Mouse (Mus musculus): ENCODE data around the gene Vmn1r45. TPM values are rescaled to one million over a fixed set of nuclear protein-coding genes. Genes with fewer than 3 reads are reported as not detected.

Vmn1r45 gene
- polyA plus RNA-seq, 1 experiment from 2014 or later = not detected

Other genes starting within 250 kb of the Vmn1r45 start
- not detected in 2 replicates for gene Vmn1r40, start 233.1 kb downstream of the Vmn1r45 start, polyA plus RNA-seq (2014; fragmentation: Nextera tagmentation; extraction: Ambion mirVana)
- gene Vmn1r41, start 199.8 kb downstream of the Vmn1r45 start, polyA plus RNA-seq (2014; fragmentation: Nextera tagmentation; extraction: Ambion mirVana) = not detected in 2 replicates
- gene Vmn1r42, start 64.2 kb downstream of the Vmn1r45 start, polyA plus RNA-seq (2014; fragmentation: Nextera tagmentation; extraction: Ambion mirVana) = not detected in 2 replicates
- not detected in 2 replicates for gene Vmn1r43, start 64.2 kb downstream of the Vmn1r45 start, polyA plus RNA-seq (2014; fragmentation: Nextera tagmentation; extraction: Ambion mirVana)
- not detected in 2 replicates for gene Vmn1r44, start 56.9 kb downstream of the Vmn1r45 start, polyA plus RNA-seq (2014; fragmentation: Nextera tagmentation; extraction: Ambion mirVana)
- not detected in 2 replicates for gene Vmn1r46, start 28.7 kb upstream of the Vmn1r45 start, polyA plus RNA-seq (2014; fragmentation: Nextera tagmentation; extraction: Ambion mirVana)
- gene Vmn1r47, start 75.5 kb upstream of the Vmn1r45 start, polyA plus RNA-seq (2014; fragmentation: Nextera tagmentation; extraction: Ambion mirVana) = not detected in 2 replicates
- not detected in 2 replicates for gene Vmn1r48, start 96.2 kb upstream of the Vmn1r45 start, polyA plus RNA-seq (2014; fragmentation: Nextera tagmentation; extraction: Ambion mirVana)
- not detected in 2 replicates for gene Vmn1r49, start 137.9 kb upstream of the Vmn1r45 start, polyA plus RNA-seq (2014; fragmentation: Nextera tagmentation; extraction: Ambion mirVana)
- gene Vmn1r50, start 160.8 kb upstream of the Vmn1r45 start, polyA plus RNA-seq (2014; fragmentation: Nextera tagmentation; extraction: Ambion mirVana) = not detected in 2 replicates
- not detected in 2 replicates for gene Vmn1r51, start 182.0 kb upstream of the Vmn1r45 start, polyA plus RNA-seq (2014; fragmentation: Nextera tagmentation; extraction: Ambion mirVana)
- not detected in 2 replicates for gene Vmn1r52, start 234.2 kb upstream of the Vmn1r45 start, polyA plus RNA-seq (2014; fragmentation: Nextera tagmentation; extraction: Ambion mirVana)

All from heart, embryonic 14.5 days (tissue).